Mouse (Mus musculus): ENCODE data around the gene Rtn4ip1.

Gene Rtn4ip1

DNA sequence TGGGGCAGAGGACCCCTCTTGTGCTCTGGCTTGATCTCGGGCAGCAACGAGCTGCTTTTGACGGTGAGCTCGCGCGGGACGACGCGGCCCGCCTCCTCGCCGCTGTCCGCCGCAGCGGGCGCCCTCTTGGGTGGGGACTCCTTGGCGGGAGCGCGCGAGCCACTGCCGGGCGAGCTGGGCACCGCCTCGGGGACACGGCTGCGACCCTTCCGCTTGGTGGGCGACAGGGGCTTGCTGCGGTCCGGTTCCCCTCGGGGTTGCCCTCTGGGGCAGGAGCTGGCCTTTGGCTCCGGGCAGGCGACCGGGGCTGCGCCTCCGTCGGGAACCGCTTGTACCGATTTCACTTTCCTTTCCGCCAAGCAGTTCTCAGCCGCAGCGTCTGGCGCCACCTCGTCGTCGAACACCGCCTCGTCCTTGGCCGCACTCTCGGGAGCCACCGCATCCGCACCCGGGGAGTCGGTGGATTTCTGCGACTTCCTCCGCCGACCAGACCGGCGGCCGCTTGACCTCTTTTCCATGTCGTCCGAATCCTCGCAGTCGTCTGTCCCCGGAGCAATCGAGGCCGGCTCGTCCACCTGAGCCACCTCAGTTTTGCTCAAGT lies 102.0 kb downstream of the Rtn4ip1 start:
- DNase-seq = peak; percentile 70 to 79

DNA sequence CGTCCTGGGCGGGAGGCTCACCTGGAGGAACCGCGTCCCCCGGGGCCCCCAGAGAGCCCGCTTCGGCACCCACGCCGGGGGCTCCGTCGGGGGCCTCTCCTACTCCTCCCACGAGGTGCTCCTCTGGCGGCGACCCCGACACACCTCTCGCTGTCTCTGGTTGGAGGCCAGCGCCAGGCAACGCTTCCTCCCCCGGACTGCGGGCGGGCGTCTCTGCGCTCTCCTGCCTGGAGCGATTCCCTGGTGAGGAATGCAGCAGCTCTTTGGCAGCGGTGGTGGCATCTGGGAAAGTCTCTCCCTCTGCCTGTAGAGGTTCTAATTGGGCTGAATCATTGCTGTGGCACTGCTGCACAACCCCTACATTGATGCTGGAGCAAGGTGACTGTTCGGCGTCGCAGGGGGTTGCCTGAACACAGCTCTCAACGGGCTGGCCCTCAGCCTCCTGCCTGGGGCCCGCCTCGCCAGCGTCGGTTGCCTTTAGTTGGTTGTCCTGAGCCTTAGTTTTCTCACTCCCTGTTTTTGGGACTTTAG lies 102.7 kb downstream of the Rtn4ip1 start:
- DNase-seq = peak; percentile 60 to 73

DNA sequence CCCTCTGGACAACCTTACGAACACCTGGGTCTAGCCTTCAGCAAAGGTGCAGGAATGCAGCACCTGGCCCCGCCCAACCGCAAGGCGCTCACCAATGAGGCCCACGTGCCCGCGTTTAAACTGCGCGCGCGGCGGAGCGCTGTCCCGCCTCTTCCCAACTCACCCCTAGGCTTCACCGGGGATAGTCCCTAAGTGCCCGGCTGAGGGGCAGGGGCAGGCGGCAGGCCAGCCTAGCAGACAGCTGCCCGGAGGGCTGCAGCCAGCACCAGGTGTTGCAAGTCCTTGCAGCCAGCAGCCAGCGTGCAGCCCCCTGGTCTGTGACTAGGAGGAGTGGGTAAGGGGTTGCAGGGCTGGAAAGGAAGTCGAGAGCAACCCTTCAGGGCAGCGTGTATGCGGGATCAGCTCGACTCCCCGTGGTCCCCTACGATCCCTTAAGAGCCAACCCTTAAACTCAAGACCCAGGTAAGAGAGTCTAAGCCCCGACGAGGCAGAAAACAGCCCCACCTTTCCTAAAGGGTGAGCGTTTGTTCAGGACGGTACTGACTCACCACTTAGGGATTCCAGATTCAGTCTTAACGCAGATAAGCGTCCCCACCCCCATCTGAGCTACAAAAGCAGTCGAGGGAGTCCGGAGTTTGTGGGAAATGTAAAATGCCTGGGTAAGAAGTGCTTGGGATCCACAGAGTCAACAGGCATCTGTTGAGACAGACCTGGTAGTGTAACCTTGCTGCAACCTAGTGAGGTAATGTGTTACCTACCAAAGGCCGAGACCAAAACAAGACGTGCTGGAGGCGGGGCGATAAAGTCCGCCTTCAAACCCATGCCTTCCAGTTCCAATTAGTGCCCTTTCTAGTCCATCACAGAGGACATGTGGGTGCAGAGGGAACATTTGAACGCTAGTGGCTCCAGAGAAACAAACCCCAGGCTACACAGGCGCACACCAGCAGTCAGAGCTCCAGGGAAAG lies 104.4 kb downstream of the Rtn4ip1 start:
- peak; percentile 69 to 80 for DNase-seq
